Mouse (Mus musculus) forebrain, embryonic 14.5 days (tissue): ENCODE measurements around the gene Nt5c1a. TPM values are rescaled to one million over a fixed set of nuclear protein-coding genes. Genes with fewer than 3 reads are reported as not detected.

ENCODE experiments used
- ATAC-seq: fragments of 200-750 bp; cut with Nextera tagmentation; 2 replicates; pipeline ENCODE4 v1.8.0; 2017; ENCODE audit warnings: mild to moderate bottlenecking, moderate library complexity
- DNase-seq: peaks from one replicate; pipeline ENCODE4 v3.0.0-alpha.2; 2015; ENCODE audit warnings: low spot score
- H3K27ac ChIP-seq: fragments of 300-500 bp; sonication (generic); 2 replicates; pipeline ENCODE4 v1.5.1; 2014; ENCODE audit warnings: low read depth, mild to moderate bottlenecking, control low read depth, low read length, moderate library complexity
- H3K27me3 ChIP-seq: fragments of 300-500 bp; sonication (generic); replicated peaks from 2 replicates; pipeline ENCODE4 v1.6.1; 2014; ENCODE audit warnings: low read length, control low read depth, mixed read lengths; ENCODE audit not compliant: control insufficient read depth, insufficient read depth
- H3K36me3 ChIP-seq: fragments of 300-500 bp; sonication (generic); 2 replicates; pipeline ENCODE4 v1.6.1; 2014; ENCODE audit warnings: low read length, control low read depth; ENCODE audit not compliant: control insufficient read depth, insufficient read depth
- H3K4me1 ChIP-seq: fragments of 300-500 bp; sonication (generic); 2 replicates; pipeline ENCODE4 v1.6.1; 2014; ENCODE audit warnings: antibody characterized with exemption, low read length, control low read depth; ENCODE audit not compliant: control insufficient read depth, insufficient read depth
- H3K4me2 ChIP-seq: fragments of 300-500 bp; sonication (generic); 2 replicates; pipeline ENCODE4 v1.6.1; 2014; ENCODE audit warnings: mild to moderate bottlenecking, control low read depth, low read length
- H3K4me3 ChIP-seq: fragments of 300-500 bp; sonication (generic); 2 replicates; pipeline ENCODE4 v1.5.1; 2014; ENCODE audit warnings: low read depth, low read length, control low read depth
- H3K9ac ChIP-seq: fragments of 300-500 bp; sonication (generic); 2 replicates; pipeline ENCODE4 v1.6.1; 2014; ENCODE audit warnings: mild to moderate bottlenecking, low read length, control low read depth, moderate library complexity
- H3K9me3 ChIP-seq: fragments of 300-500 bp; sonication (generic); replicated peaks from 2 replicates; pipeline ENCODE4 v1.6.1; 2016; ENCODE audit warnings: low read length, control low read depth, mixed read lengths; ENCODE audit not compliant: control insufficient read depth
- WGBS: fragments of 180-500 bp; shearing (Covaris S2); extraction: QIAGEN DNeasy Blood & Tissue Kit; methylation state at CpG from one replicate; pipeline ENCODE4 v1.1.7; 2014; 5-methylcytosine and 5-hydroxymethylcytosine counted together
- polyA plus RNA-seq: library from polyadenylated mRNA; unstranded; fragments of >200 nt; fragmentation: Nextera tagmentation; extraction: Ambion mirVana; gene quantifications from 2 replicates; pipeline ENCODE4 v1.2.1, GENCODE M21; 2014

Gene Nt5c1a
- polyA plus RNA-seq, 1 experiment from 2014 or later = not detected

GRCm38 (mm10) chr4:123196695-123197094 is 4.6 kb upstream of the Nt5c1a start:
- Histone ChIP-seq H3K9ac (no peak overlapping the region), H3K4me3 (no peak overlapping the region), H3K27me3 (peaks cover 4% of the 10 kb centered on the region), H3K4me2 (no peak overlapping the region), H3K27ac (no peak overlapping the region), H3K36me3 (no peaks in the 10 kb centered on the region), H3K9me3 (no peaks in the 10 kb centered on the region), H3K4me1 (peaks cover 10% of the 10 kb centered on the region; the same call in 1 of the 2 replicates)
- no peak for DNase-seq
- 73% methylated on average over 6 of the region's 6 CpGs for WGBS
- ATAC-seq = no peak

GRCm38 (mm10) chr4:123200771-123201185 is 526 bp upstream of the Nt5c1a start:
- DNase-seq = peak; percentile 85
- Histone ChIP-seq H3K4me2 (peak overlapping the region; percentile 84), H3K36me3 (no peaks in the 10 kb centered on the region), H3K4me3 (peak overlapping the region; percentile 41), H3K4me1 (peaks cover 13% of the 10 kb centered on the region; the same call in 1 of the 2 replicates), H3K27me3 (peaks cover 7% of the 10 kb centered on the region), H3K9ac (peak overlapping the region; percentile 64), H3K9me3 (no peaks in the 10 kb centered on the region), H3K27ac (no peak overlapping the region)
- WGBS = 2% methylated on average over 15 of the region's 15 CpGs
- ATAC-seq = peak; percentile 79

- no peaks in the 10 kb centered on the region for H3K9me3 ChIP-seq
- peak overlapping the region; percentile 84 for H3K4me2 ChIP-seq
- H3K36me3 ChIP-seq = no peaks in the 10 kb centered on the region
- H3K4me1 ChIP-seq = peaks cover 13% of the 10 kb centered on the region; the same call in 1 of the 2 replicates
- ATAC-seq (no peak), DNase-seq (no peak)
- 15% methylated on average over 8 of the region's 8 CpGs for WGBS
- H3K4me3 ChIP-seq = peak overlapping the region; percentile 41
- peaks cover 7% of the 10 kb centered on the region for H3K27me3 ChIP-seq
- H3K9ac ChIP-seq = no peak overlapping the region
- H3K27ac ChIP-seq = no peak overlapping the region
Observed at GRCm38 (mm10) chr4:123202094-123202420, 753 bp downstream of the Nt5c1a start.

- ATAC-seq (no peak), DNase-seq (no peak)
- no peaks in the 10 kb centered on the region for H3K27me3 ChIP-seq
- no peak overlapping the region for H3K4me2 ChIP-seq
- H3K9me3 ChIP-seq = no peaks in the 10 kb centered on the region
- H3K4me1 ChIP-seq = no peaks in the 10 kb centered on the region
- no peak overlapping the region for H3K27ac ChIP-seq
- H3K4me3 ChIP-seq = no peak overlapping the region
- no peaks in the 10 kb centered on the region for H3K36me3 ChIP-seq
- WGBS = 75% methylated on average over 5 of the region's 5 CpGs
- H3K9ac ChIP-seq = no peak overlapping the region
Observed at GRCm38 (mm10) chr4:123207337-123207736, 6.0 kb downstream of the Nt5c1a start.

GRCm38 (mm10) chr4:123210996-123211395 is 9.7 kb downstream of the Nt5c1a start:
- Histone ChIP-seq H3K4me1 (no peaks in the 10 kb centered on the region), H3K9me3 (no peaks in the 10 kb centered on the region), H3K9ac (no peak overlapping the region), H3K27ac (no peak overlapping the region), H3K4me2 (no peak overlapping the region), H3K27me3 (no peaks in the 10 kb centered on the region), H3K36me3 (no peaks in the 10 kb centered on the region), H3K4me3 (no peak overlapping the region)
- ATAC-seq (no peak), DNase-seq (no peak)
- 59% methylated on average over 8 of the region's 8 CpGs for WGBS

- no peaks in the 10 kb centered on the region for H3K27me3 ChIP-seq
- WGBS = 71% methylated on average over 5 of the region's 5 CpGs
- H3K36me3 ChIP-seq = no peaks in the 10 kb centered on the region
- H3K9me3 ChIP-seq = no peaks in the 10 kb centered on the region
- no peak overlapping the region for H3K9ac ChIP-seq
- no peaks in the 10 kb centered on the region for H3K4me1 ChIP-seq
- ATAC-seq (no peak), DNase-seq (no peak)
- no peak overlapping the region for H3K4me2 ChIP-seq
- H3K27ac ChIP-seq = no peak overlapping the region
- H3K4me3 ChIP-seq = no peak overlapping the region
Observed at GRCm38 (mm10) chr4:123211453-123211852, 10.1 kb downstream of the Nt5c1a start.

GRCm38 (mm10) chr4:123212330-123212729 is 11.0 kb downstream of the Nt5c1a start:
- Histone ChIP-seq H3K27me3 (no peaks in the 10 kb centered on the region), H3K9ac (no peak overlapping the region), H3K36me3 (no peaks in the 10 kb centered on the region), H3K4me1 (no peaks in the 10 kb centered on the region), H3K4me2 (no peak overlapping the region), H3K4me3 (no peak overlapping the region), H3K9me3 (no peaks in the 10 kb centered on the region), H3K27ac (no peak overlapping the region)
- WGBS = 24% methylated on average over 2 of the region's 2 CpGs
- DNase-seq = no peak
- ATAC-seq = no peak

- no peaks in the 10 kb centered on the region for H3K27me3 ChIP-seq
- 94% methylated on average over 9 of the region's 9 CpGs for WGBS
- no peak overlapping the region for H3K27ac ChIP-seq
- no peaks in the 10 kb centered on the region for H3K4me1 ChIP-seq
- H3K4me2 ChIP-seq = no peak overlapping the region
- no peaks in the 10 kb centered on the region for H3K9me3 ChIP-seq
- no peak for DNase-seq
- ATAC-seq = no peak
- no peak overlapping the region for H3K9ac ChIP-seq
- H3K36me3 ChIP-seq = no peaks in the 10 kb centered on the region
- no peak overlapping the region for H3K4me3 ChIP-seq
Observed at GRCm38 (mm10) chr4:123213975-123214374, 12.7 kb downstream of the Nt5c1a start.

GRCm38 (mm10) chr4:123215367-123215766 is 14.1 kb downstream of the Nt5c1a start:
- Histone ChIP-seq H3K4me1 (no peaks in the 10 kb centered on the region), H3K4me2 (no peak overlapping the region), H3K27me3 (no peaks in the 10 kb centered on the region), H3K9me3 (no peaks in the 10 kb centered on the region), H3K27ac (0 out of 2 replicates have a peak overlapping the region, but pooled peaks have one; percentile 60), H3K9ac (no peak overlapping the region), H3K4me3 (no peak overlapping the region), H3K36me3 (no peaks in the 10 kb centered on the region)
- WGBS = 74% methylated on average over 1 of the region's 1 CpGs
- peak; percentile 55 for DNase-seq
- ATAC-seq = peak; percentile 63; the same call in 1 of the 2 replicates
